Mouse (Mus musculus): ENCODE data around the gene A2ml1.
"Not testable (repeated sequence)": the region's sequence is repeated elsewhere in the genome, so short reads cannot be mapped to it uniquely, and the experiment has no call there.

A2ml1 gene

GRCm38 (mm10) chr6:128581508-128581907, at the start of gene A2ml1:
Gene A2ml1, minus strand, starts transcription at chr6:128581608.
- in situ Hi-C loops (cut with MboI, MseI), result no loop called here

DNA sequence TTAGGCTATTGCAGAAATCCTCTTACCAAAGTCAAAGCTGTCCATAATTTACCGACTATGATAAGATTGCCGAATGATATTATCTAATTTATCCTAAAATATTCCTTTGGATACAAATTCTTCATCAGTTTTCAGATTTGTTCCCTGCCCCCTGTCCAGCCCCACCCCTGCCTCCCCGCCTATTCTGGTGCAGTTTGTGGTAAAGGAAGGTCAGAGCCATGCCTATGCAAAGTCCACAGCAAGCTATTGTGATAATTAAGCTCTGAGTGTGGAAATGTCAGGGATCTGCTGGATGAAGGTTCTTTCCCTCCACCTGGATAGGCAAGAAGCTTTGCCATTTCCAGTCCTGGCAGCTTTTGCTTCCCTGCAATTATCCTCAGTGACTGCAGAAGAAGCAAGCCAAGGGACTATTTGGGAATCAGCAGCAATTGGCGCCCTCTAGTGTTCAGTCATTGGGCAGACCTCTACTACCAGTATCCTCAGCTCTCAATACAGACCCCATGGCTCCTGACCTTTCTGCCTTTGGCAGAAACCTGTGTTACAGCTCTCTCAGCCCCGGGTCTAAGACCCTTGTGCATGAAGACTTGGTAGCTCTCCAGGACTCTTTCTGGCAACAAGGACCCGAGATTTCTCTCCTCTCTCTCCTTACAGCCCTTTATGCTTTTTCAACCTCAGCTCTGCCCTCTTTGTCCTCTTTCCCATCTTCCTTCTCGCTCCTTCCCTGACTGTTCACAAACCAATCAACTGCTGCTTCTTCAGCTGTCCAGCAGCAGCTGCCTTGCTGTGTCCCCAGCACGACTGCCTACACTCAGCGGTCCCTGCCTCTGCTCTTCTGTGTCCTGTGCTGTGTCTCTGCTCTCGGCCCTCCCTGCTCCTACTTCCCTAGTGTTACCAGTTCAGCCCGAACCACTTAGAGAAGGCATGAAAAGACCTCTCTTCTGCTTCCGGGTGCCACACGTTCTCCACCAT, 48.6 kb upstream of the A2ml1 start:
- in situ Hi-C loops (cut with MboI, MseI), result not testable (repeated sequence)

DNA sequence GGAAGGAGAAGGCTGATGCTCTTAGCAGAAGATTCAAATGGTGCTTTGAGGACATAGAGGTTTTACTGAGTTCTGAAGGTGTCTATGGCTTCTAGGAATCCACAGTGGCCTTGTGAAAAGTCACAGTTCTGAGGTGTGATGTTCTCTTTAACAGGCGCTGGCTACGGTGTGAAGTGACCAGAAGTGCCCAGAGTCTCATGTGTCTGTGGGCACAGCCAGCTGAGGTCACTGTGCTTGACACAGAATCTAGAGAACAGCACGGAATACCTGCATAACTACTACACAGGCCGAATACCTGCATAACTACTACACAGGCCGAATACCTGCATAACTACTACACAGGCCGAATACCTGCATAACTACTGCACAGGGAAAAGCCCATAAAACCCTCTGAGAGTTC, 43.8 kb upstream of the A2ml1 start:
- in situ Hi-C loops (cut with MboI, MseI), result not testable (repeated sequence)

DNA sequence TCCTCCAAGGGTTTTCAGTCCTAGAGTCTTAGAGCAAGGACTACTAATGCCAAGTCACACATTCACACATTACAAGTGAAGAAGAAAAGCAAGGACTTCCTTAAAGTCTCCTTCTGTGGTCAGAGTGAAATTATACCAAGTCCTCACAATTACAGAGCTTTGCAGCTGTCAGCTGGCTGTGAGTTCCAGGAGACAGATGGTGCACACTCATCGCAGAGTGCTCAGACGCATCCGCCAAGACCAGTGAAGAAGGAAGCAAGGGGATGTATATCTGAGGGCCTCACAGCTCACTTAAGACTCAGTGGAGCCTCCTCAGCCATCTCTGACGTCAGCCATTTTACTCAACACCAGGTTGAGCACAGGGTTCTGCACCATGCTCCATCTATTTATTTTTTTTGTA, 43.0 kb upstream of the A2ml1 start:
- in situ Hi-C loops (cut with MboI, MseI), result no loop called here

DNA sequence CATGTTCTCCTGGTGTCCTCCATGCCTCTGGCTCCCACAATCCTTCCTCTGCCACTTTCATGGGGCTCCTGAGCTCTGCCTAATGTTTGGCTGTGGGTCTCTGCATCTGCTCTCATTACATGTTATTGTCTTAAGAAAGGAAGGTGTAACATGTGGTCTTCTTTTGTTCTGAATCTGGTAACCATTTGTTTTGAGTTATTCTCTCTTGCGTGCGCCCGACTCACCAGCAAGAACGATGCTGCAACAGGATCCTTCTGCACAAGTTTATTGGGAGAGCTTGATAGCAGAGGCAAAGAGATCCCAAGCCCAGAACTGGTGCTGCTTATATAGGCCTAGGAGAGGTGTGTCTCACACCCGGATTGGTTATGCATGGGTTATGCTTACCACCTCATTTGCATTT, 42.0 kb upstream of the A2ml1 start, which contains the start of gene Klrb1a:
Klrb1a (minus strand) TSS at position 101 of the 400 bp plus-strand sequence.
- in situ Hi-C loops (cut with MboI, MseI), result not testable (repeated sequence)

DNA sequence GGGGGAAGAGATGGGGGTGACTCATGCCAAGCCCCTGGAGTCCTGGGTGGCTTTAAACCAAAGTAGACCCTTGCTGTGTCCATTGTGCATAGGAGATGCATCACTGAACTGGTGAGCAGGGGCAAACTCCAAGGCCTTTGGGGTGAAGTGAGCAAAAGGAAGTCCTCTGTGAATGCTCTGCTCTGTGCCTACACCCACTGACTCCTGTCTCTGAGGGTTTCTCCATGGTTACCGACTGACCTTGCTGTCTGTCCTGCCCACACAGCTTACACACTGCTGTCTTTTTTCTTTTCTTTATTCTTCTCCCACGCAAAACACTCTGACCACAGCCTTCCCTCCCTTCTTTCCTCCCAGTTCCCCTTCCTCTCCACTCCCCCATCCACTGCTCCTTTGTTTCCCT, 41.3 kb upstream of the A2ml1 start:
- in situ Hi-C loops (cut with MboI, MseI), result no loop called here

DNA sequence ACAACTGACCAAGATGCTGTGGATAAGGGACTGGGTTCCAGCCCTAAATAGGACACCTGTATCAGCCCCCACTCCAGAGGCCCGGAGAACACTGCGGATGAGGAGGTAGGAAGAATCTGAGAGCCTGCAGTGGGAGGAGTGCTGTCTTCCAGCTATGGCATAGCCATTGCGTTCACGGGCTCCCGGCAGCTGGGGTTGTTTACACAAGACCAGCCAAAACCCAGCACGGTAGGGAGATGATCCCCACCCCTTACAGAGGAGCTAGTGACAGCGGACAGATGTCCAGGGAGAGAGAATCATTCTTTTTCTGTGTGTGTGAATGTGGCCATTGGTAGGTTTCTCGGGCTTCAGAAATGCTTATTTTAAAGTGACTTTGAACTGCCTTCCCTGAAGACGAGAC, 24.9 kb upstream of the A2ml1 start:
- in situ Hi-C loops (cut with MboI, MseI), result no loop called here

- in situ Hi-C loops (cut with MboI, MseI), result loop anchor here (5.0 kb wide), 1 partner anchor 143 kb away; no protein-coding TSS in a partner anchor
Observed at GRCm38 (mm10) chr6:128604512-128604911, 23.1 kb upstream of the A2ml1 start.

DNA sequence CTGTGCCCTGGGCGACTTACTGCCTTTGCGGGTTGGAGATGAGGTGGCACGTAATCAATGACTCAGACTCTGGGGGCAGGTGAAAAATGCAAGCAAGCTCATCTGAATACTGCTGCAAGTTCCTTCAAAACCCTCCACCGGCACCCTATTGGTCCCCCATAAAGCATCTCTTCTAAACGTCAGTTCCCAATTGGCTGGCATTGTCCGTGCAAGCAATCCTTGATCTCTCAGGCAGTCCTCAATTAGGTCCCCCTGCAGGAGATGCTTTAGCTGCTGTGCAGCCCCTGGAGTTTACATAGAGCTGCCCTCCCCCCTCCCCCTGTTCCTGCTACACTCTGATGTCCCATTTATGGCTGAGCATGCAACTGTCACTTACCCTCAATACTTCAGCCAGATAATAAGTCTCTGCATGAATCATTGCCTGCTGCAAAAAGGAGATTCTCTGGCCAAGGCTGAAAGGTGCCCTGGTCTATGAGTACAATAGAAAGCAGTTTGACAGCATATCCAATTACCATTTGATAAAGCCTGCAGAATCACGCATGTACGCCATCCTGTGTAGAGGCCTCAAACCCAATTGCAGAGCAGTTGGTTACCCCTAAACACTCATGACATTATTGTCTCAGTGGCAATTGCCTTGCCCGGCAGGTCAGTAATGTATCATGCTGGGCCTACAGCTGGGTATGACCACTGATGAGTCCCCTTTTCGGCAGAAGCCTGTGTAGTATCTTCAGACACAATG, 21.2 kb upstream of the A2ml1 start:
- in situ Hi-C loops (cut with MboI, MseI), result loop anchor here (5.0 kb wide), 1 partner anchor 145 kb away; no protein-coding TSS in a partner anchor

- in situ Hi-C loops (cut with MboI, MseI), result loop anchor here (5.0 kb wide), 1 partner anchor 145 kb away; no protein-coding TSS in a partner anchor
Observed at GRCm38 (mm10) chr6:128602026-128602425, 20.6 kb upstream of the A2ml1 start.

DNA sequence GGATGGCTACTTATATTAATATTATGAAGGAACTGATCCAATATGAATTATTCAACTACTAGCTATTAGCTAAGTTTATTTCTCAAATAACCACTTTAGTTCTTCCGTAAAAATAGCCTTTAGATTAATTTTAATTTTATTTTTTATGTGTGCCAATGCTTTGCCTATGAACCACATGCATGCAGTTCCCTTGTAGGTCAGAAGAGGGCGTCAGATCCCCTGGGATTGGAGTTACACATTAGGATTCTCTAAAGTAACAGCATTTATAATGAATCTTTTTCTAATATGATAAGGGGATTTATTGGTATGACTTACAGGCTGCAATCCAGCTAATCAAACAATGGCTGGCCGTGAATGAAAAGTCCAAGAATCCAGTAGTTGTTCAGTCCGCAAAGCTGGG, 18.1 kb upstream of the A2ml1 start:
- in situ Hi-C loops (cut with MboI, MseI), result no loop called here

- in situ Hi-C loops (cut with MboI, MseI), result no loop called here
Observed at GRCm38 (mm10) chr6:128598256-128599047, 17.0 kb upstream of the A2ml1 start.

- in situ Hi-C loops (cut with MboI, MseI), result no loop called here
Observed at GRCm38 (mm10) chr6:128597121-128597522, 15.7 kb upstream of the A2ml1 start.

- in situ Hi-C loops (cut with MboI, MseI), result no loop called here
Observed at GRCm38 (mm10) chr6:128594651-128595050, 13.2 kb upstream of the A2ml1 start.

GRCm38 (mm10) chr6:128589426-128589825, 8.0 kb upstream of the A2ml1 start:
- in situ Hi-C loops (cut with MboI, MseI), result no loop called here

DNA sequence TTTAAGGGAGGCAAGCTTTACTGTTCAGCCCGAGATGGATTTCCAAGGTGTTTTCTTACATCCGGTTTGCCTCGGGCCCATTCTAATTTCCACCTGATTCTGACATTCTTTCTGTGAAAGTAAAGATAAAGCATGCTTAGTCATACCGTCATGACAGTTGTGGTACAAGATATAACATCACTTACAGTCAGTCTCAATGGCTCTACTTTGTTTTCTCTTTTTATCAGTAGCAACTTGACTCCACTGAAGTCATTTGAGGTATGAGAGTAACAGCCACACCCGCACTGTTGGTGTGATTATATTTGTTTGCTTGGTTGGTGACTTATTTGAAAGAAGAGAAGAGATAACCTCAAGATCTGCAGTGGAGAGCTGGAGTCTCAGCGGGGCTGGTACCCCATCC, 6.2 kb upstream of the A2ml1 start:
- in situ Hi-C loops (cut with MboI, MseI), result no loop called here

DNA sequence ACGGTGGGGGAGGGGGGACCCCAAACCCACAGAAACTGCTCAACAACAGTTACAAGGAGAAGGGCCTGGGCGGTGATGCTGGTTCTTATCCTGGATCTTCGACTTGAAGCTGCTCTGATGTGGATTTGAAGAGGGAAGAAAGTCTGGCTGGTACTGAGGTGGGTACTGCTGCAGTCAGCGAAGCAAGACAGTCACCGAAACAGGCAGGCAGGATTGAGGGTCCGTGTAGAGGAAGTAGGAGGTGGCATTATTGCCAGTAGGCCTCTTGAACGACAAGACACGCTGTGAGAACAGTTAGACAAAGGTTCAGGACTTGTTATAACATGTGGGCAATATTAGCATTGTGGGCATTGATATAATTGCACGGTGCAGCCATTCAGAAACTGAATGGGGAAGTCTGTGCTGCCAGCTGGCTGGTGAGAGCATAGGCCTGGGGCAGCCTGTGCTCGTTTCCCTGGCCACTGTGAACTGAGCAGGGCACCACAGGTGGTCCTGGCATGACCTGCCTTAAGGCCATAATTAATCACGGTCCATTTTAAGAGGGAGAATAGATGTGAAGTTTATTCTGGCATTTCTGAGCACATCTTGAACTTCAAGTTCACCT, 4.3 kb upstream of the A2ml1 start:
- in situ Hi-C loops (cut with MboI, MseI), result no loop called here

GRCm38 (mm10) chr6:128584070-128584660, 2.8 kb upstream of the A2ml1 start:
- in situ Hi-C loops (cut with MboI, MseI), result no loop called here

- in situ Hi-C loops (cut with MboI, MseI), result no loop called here
Observed at GRCm38 (mm10) chr6:128577301-128577700, 4.1 kb downstream of the A2ml1 start.

GRCm38 (mm10) chr6:128566589-128566988, 14.8 kb downstream of the A2ml1 start:
- in situ Hi-C loops (cut with MboI, MseI), result no loop called here

DNA sequence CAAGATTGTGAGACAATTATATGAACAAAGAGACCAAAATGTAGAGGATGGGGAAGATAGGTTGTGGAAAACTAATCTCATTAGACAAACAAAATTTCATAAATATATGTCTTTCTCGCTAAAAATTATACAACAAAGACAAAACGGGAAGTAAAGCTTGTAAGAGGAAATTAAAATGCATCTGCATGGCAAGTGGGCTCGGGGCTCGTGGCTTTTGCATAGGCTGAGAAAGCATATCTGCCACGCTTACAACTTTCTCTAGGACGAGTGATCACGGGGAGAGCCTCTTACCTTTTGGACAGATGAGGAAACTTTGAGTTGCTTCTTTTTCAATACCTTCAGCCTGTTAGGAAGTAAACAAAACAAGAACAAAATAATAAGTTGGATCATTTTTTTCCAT, 27.4 kb downstream of the A2ml1 start:
- in situ Hi-C loops (cut with MboI, MseI), result no loop called here
